Mouse (Mus musculus) megakaryocyte, embryonic 14.5 days (primary cell): Measurements from ENCODE around the gene Mink1.

Experiments
- FLI1 ChIP-seq: IDR thresholded peaks from 2 replicates; pipeline ENCODE4 v1.6.1; 2012; ENCODE audit warnings: low read length, inconsistent platforms, mixed read lengths
- GATA1 ChIP-seq: IDR thresholded peaks from 3 replicates; pipeline ENCODE4 v1.6.1; 2012; ENCODE audit warnings: mixed read lengths, low read length, inconsistent platforms, borderline replicate concordance

- TF ChIP-seq GATA1 (no peak), FLI1 (no peak)
Observed at GRCm38 (mm10) chr11:70540928-70541327, 21.8 kb upstream of the Mink1 start.
